Mouse (Mus musculus) thymus, postnatal 10 days (tissue): Measurements from ENCODE around the gene Lrrc66.

Experiments
- DNase-seq, 2 experiments: peaks; one replicate each; pipeline ENCODE4 v3.0.0; 2021; ENCODE audit warnings: low spot score in 2 of 2

The Lrrc66 gene

DNA sequence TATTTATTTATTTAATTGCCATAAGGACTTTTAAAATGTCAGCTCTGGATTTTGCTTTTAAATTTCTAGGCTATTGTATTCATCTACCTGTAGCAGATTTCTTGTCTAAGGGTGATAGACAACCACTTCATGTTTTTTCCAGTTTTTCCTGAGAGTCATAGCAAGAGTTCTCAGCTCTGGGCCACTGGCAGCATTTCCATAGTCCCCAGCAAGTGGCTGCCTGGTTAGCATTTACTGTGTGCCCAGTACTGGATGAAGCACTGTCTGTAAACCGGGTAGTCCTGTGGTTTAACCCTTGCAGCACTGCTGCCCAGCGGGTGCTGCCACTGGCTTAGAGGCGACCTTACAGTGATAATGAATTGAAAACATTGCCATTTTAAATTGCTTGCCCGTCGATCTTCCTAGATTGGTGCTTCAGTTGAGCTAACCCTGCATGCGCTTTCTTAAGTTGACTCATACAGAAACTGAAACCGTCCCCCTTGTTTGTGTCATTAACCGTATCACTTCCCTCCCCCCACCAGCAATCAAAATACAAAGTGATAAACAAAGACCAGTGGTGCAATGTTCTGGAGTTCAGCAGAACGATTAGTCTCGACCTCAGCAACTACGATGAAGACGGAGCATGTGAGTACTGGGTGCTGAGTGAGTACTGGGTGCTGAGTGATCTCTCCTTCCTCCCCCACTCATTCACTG, 75.4 kb downstream of the Lrrc66 start:
- no peak for DNase-seq
